Mouse (Mus musculus) right cerebral cortex, postnatal 36 days (tissue): Measurements from ENCODE around the gene Chst11.
"Not testable (repeated sequence)": the region's sequence is repeated elsewhere in the genome, so short reads cannot be mapped to it uniquely, and the experiment has no call there.

Experiments used
- DNase-seq, 2 experiments: peaks; one replicate each; pipeline ENCODE4 v3.0.0; 2022; ENCODE audit warnings: low spot score in 2 of 2, mixed read lengths in 1 of 2

Gene Chst11

DNA sequence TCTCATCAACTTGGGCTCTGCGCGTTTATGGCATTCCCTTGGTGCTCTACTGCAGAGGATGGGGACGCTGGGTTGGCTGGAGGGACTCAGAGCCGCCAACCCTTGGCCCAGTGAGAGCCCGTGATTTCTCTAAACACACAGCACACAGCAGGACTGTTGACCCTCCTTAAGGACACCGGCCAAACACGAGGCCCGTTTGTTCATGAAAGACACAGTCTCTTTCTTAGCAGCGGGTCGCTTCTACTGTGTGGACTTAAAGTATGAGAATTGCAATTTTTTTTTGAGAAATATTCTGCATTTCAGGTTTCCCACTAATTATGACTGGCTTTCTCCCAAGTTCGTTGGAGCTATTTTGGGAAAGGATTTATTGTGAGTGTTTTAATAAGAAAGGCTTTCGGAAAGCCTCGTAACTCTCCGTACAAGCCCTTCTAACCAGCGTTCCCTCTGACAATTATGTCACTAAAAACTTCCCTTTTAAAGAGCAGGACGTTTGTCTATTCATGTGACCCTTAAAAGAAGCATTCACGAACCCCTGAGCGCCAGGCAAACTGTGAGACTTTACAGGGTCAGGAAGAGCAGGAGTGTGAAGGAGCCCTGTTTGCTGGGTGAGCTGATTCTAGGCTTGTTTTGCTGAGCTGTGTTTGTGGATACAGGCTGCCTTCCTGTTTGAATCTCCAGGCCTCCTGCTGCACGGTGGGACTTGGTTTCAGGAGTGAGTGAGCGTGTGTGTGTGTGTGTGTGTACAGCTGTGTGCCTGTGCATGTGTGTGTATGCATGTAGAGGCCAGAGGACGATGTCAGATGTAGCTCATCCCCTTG is 122.8 kb downstream of the Chst11 start:
- peak in 1 of 2 experiments; percentile 23 for DNase-seq

DNA sequence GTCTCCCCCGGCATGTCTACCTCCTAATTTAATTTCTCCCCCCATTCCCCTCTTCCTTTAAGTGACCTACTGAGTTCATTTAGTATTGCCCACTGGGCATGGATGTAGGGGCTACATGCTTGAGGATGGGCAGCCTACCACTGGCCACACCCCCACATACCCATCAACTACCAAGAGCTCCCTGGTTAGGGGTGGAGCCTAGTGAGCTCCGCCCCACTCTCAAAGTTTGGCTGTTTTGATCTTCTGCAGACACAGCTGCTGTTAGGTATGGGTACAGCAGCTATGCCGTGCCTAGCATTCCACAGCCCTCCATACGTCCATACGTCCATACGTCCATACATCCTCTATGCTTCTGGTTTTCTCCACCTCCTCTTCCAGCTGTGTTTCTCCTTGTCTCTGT is 123.6 kb downstream of the Chst11 start:
- DNase-seq: no peak

DNA sequence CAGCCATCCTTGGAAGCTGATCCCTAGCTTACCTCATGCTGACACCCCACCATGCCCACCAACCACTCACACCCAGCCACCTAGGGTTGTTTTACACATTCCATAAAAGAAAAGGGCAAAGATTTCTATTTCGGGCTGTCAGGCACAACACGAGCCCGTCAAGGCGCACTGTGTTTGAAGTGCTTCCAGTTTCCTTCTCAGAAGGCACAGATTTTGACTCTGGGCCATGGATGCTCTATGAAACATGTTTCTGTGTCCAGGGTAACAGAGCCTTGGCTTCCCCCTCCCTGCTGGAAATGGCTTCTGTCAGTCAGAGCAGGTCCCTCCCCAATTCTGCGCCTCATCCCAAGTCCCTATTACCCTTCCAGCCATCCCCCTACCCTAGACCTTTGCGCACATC is 125.7 kb downstream of the Chst11 start:
- DNase-seq: peak in 1 of 2 experiments; percentile 39

DNA sequence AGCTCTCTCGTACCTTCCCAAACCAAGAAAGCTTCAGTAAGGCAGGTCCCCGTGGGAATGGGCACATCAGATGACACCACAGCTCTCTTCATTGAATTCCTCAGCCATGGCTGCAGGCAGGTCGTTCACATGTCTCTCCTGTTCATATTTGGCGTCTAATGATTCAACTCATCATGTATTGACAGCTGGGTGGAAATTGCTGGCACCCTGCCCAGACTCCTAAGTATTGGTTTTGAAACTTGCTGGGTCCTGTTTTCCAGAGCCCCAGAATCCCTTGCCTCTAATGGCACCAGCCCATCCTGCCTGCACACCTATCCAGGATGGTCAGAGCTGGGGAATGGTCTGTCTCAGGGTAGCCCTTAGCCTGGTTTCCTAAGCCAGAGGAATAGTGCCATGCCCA is 127.0 kb downstream of the Chst11 start:
- DNase-seq: no peak

DNA sequence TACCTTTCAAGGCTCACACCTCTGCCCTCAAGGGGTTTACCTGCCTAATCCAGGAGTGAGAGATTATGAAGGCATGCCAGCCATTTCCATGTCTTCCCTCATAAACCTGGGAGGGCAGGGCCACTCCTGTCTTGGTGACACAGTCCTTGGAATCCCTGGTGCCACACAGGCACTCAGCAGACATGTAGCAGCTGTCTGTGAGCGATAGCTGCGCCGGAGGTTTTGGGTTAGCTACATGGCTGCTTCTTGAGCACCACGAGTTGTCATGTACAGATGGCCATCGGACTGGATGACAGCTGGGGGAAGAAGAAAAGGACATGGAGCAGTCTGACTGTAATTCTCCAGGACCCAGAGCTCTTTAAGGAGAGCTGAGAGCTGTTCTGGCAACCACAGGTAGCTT is 129.3 kb downstream of the Chst11 start:
- no peak for DNase-seq

DNA sequence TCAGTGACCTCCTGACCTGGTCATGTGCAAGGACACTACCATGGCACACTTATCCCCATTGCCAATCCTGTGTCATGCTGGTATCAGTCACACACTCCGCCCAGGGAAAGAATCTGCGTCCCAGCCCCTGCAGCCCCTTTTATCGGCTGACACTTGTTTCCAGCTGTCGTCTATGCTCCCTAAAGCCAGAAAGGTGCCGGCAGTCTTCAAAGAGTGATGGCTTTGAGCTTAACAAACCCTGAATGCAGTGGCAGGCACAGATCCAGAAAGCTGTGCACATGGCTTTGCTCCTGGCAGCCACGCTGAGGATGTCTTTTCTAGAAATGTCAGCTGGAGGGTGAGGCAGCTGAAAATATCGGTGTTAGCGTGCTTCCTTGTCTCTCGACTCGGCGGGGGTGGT is 131.6 kb downstream of the Chst11 start:
- peak in 1 of 2 experiments; percentile 34 for DNase-seq

DNA sequence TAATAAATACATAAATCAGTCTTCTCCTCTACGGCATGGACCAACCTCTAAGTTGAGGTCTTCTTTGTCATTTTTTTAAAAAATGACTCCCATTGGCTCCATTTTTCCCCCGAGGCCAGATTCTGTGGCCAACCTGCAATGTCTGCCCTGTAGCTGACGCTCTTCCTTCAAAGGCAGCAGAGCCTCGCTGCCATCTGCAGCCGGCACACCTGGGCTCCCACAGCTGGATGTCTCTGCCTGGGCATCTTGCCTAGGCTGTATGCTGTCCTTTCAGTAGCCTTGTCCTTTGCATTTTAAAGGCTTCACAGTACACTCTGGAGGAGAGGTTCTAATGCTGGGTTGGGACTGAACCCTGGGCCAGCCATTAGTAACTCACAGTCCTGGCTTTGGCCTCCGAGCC is 132.6 kb downstream of the Chst11 start:
- DNase-seq: no peak

DNA sequence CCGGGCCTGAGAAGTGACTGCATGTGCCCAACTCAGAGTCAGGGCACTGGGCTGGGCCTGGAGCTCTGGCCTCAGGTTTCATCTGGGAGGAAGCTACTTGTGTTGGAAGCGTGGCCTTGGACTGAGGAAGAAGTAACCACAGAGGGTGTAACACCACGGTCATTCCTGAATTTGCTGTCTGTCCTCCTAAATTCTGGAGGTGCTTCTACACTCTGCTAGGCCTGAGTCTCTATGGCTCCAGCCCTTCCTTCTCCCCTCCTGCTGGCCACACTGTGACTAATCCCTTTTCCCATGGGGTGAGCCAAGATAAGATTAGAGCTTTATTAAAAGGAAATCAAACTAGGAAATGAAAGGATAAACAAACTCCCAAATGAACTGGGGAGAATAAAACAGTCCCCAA is 133.3 kb downstream of the Chst11 start:
- DNase-seq: no peak

DNA sequence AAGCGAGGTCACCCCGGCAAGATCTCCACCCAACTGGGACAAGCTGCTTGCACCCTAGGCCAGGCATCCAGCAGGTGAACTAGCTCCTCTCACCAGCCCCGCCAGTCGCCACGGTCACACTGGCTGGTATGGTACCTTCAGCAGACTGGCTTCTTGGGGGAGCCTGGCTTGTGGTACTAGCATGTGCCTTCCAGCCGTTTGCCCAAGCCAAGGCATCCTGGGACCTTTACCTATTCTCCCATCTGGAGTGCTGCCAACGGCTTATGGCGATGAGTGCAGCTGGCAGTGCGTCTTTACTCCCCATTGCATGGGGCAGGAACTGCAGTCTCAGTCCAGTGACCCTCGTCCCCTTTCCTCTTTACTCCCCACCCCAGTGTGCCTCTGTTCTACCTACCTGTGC is 133.7 kb downstream of the Chst11 start:
- DNase-seq: no peak

DNA sequence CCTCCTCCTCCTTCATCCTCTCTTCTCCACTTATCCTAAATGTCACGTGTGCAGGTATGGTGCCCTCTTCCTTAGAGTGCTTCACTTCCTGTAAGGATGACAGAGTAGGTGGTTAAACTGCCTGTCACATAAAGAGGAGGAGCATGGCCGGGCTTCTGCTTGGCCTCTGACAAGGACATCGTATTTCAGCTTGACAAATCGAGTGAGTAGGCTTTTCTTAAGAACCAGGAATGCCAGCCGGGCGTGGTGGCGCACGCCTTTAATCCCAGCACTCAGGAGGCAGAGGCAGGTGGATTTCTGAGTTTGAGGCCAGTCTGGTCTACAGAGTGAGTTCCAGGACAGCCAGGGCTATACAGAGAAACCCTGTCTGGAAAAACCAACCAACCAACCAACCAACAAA is 134.2 kb downstream of the Chst11 start:
- not testable (repeated sequence) for DNase-seq

DNA sequence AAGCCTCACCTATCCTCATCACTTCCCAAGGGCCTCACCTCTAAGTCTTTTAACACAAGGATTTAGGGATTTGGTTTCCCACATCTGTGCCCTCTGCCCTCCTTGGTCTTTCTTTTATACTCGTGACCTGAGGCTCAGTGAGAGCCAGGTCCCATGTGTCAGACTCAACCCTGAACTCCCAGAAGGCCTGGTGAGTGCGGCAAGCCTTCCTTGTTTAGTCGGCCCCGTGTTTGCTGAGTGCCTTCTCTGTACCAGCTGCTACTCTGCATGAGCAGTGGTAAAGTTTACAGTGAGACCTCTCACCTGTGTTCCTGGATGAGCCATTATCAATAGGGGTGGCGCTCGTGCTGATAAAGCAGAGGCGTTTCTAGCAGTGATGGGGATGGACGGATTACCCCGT is 134.6 kb downstream of the Chst11 start:
- no peak for DNase-seq

DNA sequence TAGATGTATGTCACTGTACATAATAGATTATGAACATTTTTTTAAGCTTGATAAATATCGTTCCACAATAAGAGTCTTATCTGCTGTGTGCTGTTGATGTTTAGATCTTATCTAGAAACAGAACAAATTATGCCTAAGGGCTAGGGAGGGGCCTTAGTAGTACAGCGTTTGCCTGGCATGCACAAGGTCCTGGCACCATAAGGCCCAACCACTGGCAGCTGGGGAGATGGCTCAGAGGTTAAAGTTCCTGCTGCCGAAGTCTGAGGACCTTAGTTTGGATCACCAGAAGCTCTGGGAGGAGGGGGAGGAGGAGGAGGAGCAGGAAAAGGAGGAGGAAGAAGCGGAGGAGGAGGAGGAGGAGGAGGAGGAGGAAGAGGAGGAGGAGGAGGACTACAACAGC is 135.6 kb downstream of the Chst11 start:
- no peak for DNase-seq

DNA sequence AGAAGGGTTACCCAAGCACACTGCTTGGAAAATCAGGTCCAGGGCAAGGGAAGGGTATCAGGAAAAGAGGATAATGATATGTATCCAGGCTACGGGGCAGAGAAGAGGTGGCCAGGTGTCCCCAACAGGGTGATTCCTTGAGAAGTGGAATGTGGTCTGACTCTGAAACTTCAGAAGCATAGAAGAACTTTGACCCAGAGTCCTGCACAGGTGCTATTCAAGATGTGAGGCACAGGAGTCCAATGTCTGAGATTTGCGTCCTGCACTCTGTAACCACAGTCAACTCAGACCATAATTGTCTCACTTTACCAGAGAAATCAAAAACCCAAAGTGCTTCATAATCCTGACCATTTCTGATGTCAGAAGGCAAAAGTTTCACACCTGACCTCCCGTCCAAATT is 139.3 kb downstream of the Chst11 start:
- no peak for DNase-seq

DNA sequence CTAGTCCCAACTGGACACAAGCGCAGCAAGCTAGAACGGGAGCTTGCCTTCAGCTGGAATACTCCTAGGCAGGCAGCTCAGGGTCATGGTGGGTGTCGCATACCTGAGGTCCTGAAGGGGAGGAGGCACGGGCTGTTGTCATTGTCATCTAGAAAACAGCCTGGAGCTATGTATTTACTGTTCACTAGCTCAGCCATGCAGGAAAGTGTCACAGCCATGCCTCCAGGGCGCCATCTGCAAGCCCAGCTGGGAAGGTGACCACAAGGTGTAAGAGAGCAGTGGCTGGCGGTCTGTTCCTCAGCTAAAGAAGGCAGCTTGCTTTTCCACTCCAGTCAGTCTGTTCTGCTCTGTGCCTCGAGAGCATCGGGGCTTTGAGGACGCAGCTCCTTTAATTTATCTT is 141.1 kb downstream of the Chst11 start:
- DNase-seq: no peak

DNA sequence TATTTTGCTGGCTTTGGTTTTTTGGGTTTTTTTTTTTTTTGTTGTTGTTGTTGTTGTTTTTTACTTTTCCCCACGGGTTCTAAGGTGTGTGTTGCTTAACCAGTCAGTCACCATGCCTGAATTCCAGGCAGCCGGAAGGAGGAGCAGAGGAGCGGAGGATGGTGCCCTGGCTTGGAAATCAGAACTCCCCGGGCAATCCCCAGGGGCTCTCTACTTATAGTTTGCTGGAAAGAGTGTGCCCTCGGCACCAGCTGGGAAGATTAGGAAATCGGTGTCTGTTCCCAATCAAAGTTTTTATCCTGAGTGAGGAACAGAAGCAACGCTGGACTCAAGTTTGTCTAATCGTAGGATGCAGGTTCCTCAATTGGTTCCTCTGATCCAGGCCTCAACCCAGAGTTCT is 143.1 kb downstream of the Chst11 start:
- no peak for DNase-seq

DNA sequence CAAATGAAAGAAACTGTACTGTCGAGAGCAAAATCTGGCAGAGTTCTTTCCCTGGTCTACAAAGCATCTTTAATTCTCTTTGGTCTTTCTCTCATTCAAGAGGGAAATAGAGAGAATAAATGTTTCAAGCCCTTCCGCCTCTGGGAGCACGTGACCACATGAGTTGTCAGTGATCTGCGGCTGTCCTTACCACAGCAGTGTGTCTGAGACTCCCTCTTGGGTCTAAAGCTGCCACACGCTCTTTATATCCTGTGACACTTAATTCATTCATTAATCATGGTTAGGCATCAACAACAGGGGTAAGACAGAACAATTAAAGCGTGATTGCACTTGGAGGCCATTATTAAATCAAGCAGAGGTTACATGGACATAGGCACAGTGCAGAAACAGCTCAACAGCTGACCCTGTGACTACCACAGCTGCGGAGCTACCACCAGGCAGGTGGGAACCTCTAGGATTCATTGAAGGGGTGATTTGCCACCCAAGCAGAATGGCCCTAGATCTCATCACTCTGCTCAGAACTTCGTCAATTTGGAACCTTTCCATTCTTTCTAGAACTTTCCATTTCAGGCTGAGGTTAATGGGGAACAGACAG is 144.4 kb downstream of the Chst11 start:
- DNase-seq: no peak

DNA sequence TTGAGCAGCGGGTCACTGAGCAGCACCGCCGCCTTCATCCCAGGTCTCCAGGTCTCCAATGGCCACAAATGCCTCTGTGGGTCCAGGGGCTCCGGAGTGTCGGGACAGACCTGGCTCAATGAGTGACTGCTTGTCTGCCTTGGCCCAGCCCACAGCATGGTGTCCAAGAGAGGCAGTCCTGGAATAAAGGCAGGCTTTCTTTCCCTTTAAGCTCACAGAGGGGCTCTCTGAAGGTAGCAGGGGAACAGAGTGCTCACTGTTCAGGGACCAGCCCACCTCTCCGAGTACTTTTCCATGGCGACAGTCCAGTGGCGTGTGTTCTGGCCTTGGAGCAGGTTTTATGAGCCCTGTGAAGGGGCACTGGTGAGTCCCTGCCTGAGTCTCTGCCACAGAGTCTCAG is 145.3 kb downstream of the Chst11 start:
- DNase-seq: no peak

DNA sequence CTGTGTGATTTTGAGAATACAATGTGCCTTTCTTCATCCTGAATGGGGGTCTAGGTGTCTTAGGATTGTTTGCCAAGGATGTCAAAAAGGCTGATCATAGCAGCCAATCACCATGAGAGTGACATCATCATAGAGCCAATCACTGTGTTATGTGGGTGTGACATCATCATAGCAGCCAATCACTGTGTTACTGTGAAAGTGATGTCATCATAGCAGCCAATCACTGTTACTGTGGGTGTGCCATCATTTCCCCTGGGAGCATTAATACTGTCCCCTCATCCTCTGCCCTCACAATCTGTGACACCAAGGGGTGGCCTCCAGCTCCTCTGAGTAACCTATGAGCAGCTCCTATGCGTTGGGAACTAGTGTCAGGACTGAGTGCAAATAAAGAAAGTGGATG is 146.6 kb downstream of the Chst11 start:
- no peak for DNase-seq

DNA sequence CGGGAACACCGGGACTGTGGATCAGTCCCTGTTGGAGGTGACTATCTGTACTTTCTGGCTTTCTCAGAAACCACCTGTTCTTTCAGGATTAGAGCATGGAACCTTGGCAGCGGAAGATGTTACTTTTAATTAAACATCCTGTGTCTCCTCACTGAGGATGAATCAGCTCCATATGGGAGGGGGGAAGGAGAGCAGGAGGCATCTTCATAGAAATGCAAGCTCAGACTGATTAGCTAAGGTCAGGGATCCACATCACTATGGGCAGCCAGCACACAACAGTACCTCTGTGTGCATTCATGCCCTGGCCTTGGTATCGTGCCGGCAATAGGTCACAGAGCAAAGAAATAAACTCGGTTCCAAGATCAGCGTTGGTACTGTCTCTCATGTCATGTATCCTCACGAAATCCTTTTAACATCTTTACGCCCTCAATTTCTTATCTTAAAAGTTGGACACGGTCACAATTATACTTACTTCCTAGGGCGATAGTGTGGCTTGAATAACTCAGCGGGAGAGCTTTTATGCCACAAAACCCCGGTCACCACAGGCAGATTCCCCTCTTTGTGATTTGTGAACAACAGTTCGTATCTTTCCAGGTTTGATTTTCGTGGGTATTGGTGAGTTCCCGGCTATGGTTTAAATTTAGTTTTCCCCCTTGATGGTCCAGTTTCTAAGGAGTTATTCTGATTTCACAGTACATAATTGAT is 148.7 kb downstream of the Chst11 start:
- DNase-seq: no peak

DNA sequence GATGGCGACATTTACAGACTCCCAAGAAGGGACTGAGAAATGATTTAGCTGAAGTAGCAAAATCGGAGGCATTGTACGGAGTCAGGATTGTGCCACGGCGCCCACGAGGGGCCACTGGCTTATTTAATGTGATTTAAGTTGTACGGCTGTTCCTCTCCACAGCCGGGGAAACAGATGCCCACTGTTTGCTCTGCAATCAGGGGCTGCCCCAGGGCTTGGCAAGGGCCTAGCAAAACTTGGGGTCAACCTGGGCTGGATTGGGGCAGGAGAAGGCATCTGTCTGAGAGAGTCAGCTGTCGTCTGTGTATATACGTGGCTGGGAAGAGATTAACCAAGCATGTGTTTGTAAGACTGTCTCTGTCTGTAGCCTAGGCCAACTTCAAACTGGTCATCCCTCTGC is 149.6 kb downstream of the Chst11 start:
- DNase-seq: no peak

DNA sequence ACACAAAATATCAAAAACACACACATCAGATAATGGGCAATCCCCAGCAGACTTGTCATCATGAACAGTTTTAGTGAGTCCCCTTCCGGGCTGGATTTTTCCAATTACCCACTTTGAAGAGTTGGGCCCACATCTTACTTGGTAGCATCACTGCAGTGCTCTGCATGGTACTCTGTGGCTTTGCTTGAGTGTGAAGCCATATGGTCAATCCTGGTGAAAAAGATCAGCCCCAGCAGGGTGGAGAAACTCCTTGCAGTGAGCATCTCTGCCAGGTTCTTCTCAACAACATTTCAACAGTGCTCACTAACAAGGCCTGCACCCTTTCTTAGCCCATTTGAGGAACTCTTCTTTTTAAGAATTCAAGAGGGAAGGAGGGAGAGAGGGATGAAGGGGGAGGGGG is 150.7 kb downstream of the Chst11 start:
- DNase-seq: no peak

DNA sequence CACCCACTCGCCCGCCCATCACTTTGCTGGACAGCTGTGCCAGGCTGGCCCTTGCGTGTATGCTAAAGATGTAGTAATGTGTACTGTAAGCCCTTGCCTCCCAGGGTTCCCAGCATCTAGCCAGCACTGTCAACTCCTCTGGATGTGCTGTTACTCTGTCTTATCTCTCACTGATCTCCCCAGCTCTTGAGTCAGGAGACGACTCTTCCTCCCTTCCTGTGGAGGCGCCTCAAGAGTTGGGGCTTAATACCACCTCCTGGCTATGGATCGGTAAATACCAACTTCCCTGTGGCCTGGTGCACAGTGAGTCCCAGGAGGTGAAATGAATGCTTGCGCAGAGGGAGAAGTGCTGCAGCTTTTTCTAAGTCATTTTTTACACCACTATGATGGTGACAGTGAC is 151.8 kb downstream of the Chst11 start:
- DNase-seq: no peak

DNA sequence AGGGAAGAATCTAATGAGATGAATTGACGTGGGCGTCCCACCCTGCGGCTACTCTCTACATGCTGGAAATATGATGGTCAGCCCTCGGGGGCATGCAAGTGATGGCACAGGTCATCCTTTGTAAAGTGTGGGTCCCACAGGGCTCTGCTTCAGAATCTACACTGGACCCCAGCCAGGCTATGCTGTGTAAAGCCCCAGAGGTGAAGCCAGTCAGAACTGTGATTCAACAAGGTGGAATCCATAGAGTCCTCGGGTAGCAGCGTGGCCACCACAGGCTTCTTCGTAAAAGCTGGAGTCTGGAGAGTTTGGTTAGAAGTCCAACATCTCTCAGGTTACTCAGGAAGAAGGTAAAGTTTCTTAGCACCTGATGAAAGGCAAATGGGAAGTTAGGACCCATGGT is 154.0 kb downstream of the Chst11 start:
- DNase-seq: no peak
